9 mouse cellular contexts compared by ENCODE assay signal in genomic region chr14:25496989-25497388, GRCm38 (mm10). TPM values are rescaled to one million over a fixed set of nuclear protein-coding genes. Genes with fewer than 3 reads are reported as not detected.
A peak's percentile ranks its signal among the peaks of the same experiment; 100 is the strongest.
DNase-seq lines count a peak whose midpoint lies in the region; ATAC-seq lines count a peak whose summit lies in the region.
"Had no signal": no experiment of that assay in that cellular context is flagged by ENCODE, and none has a peak within 500 bp of the region (broad histone marks: within the 10 kb centered on the region; RNA-seq: fewer than 3 reads in every experiment).

No protein-coding gene starts in this region.

- no peak overlapping the region for H3K4me3 ChIP-seq in intestine, embryonic 15.5 days (replicated peaks)
- H3K4me3 ChIP-seq in intestine, embryonic 16.5 days (ENCODE audit: low read length), result no peak overlapping the region
- no peak overlapping the region for H3K4me3 ChIP-seq in embryonic facial prominence, embryonic 15.5 days (replicated peaks)
- no peak overlapping the region for H3K4me3 ChIP-seq in macrophage (ENCODE audit: inconsistent target)
- H3K4me3 ChIP-seq: liver, embryonic 15.5 days had no signal

- peaks cover 77% of the 10 kb centered on the region for H3K4me1 ChIP-seq in intestine, embryonic 15.5 days (replicated peaks)
- peaks cover 80% of the 10 kb centered on the region for H3K4me1 ChIP-seq in intestine, embryonic 16.5 days (ENCODE audit: control insufficient read depth, insufficient read depth, low read length)
- H3K4me1 ChIP-seq in embryonic facial prominence, embryonic 15.5 days, result peaks cover 79% of the 10 kb centered on the region

- H3K27ac ChIP-seq in intestine, embryonic 15.5 days, result 0 out of 2 replicates have a peak overlapping the region, but pooled peaks have one; percentile 22
- H3K27ac ChIP-seq in intestine, embryonic 16.5 days (ENCODE audit: low read length), result no peak overlapping the region
- H3K27ac ChIP-seq in embryonic facial prominence, embryonic 15.5 days (replicated peaks), result peak overlapping the region; percentile 58; the same call in 1 of the 2 replicates
- H3K27ac ChIP-seq in macrophage, result 0 out of 2 replicates have a peak overlapping the region, but pooled peaks have one; percentile 28
- H3K27ac ChIP-seq: liver, embryonic 15.5 days had no signal

- no peak for ATAC-seq in intestine, embryonic 15.5 days
- ATAC-seq in intestine, embryonic 16.5 days, result no peak
- no peak for ATAC-seq in embryonic facial prominence, embryonic 15.5 days (ENCODE audit: insufficient number of reproducible peaks, low FRiP score, low TSS enrichment, low read depth)

- no peak overlapping the region for H3K9ac ChIP-seq in intestine, embryonic 15.5 days
- no peak overlapping the region for H3K9ac ChIP-seq in intestine, embryonic 16.5 days (ENCODE audit: low read depth, low read length)
- H3K9ac ChIP-seq in embryonic facial prominence, embryonic 15.5 days, result no peak overlapping the region
- H3K9ac ChIP-seq: liver, embryonic 15.5 days had no signal

- WGBS in intestine, embryonic 15.5 days, result 60% methylated on average over 3 of the region's 3 CpGs
- WGBS in intestine, embryonic 16.5 days, result 69% methylated on average over 3 of the region's 3 CpGs
- WGBS in embryonic facial prominence, embryonic 15.5 days, result 64% methylated on average over 3 of the region's 3 CpGs
- 89% methylated on average over 3 of the region's 3 CpGs for WGBS in macrophage (ENCODE audit: missing documents)

- no peaks in the 10 kb centered on the region for H3K36me3 ChIP-seq in intestine, embryonic 15.5 days
- no peaks in the 10 kb centered on the region for H3K36me3 ChIP-seq in intestine, embryonic 16.5 days (ENCODE audit: control insufficient read depth, insufficient read depth, low read length)
- no peaks in the 10 kb centered on the region for H3K36me3 ChIP-seq in embryonic facial prominence, embryonic 15.5 days
- H3K36me3 ChIP-seq in macrophage (ENCODE audit: inconsistent target), result no peaks in the 10 kb centered on the region
- H3K36me3 ChIP-seq: liver, embryonic 15.5 days had no signal

- H3K27me3 ChIP-seq in intestine, embryonic 15.5 days (replicated peaks), result no peaks in the 10 kb centered on the region
- H3K27me3 ChIP-seq in intestine, embryonic 16.5 days (replicated peaks; ENCODE audit: control insufficient read depth, insufficient read depth, low read length), result no peaks in the 10 kb centered on the region
- H3K27me3 ChIP-seq in embryonic facial prominence, embryonic 15.5 days, result no peaks in the 10 kb centered on the region
- H3K27me3 ChIP-seq: liver, embryonic 15.5 days had no signal

- DNase-seq in cerebellum, adult 9-11 months, result peak; percentile 72
- no peak for DNase-seq in cerebellum, postnatal 4 days (ENCODE audit: low spot score in 2 of 2)
- DNase-seq in frontal cortex, postnatal 14 days (ENCODE audit: low spot score in 2 of 2), result no peak
- no peak for DNase-seq in left cerebral cortex, postnatal 14 days (ENCODE audit: low spot score in 2 of 2)

- H3K79me2 ChIP-seq in macrophage (ENCODE audit: inconsistent target), result peaks cover 100% of the 10 kb centered on the region

- no peaks in the 10 kb centered on the region for H3K9me3 ChIP-seq in intestine, embryonic 15.5 days
- H3K9me3 ChIP-seq in intestine, embryonic 16.5 days (ENCODE audit: control insufficient read depth, low read length), result no peaks in the 10 kb centered on the region
- H3K9me3 ChIP-seq in embryonic facial prominence, embryonic 15.5 days (replicated peaks), result no peaks in the 10 kb centered on the region
- H3K9me3 ChIP-seq: liver, embryonic 15.5 days had no signal

- no peak overlapping the region for H3K4me2 ChIP-seq in intestine, embryonic 15.5 days (replicated peaks)
- H3K4me2 ChIP-seq in intestine, embryonic 16.5 days (ENCODE audit: low read depth, low read length), result no peak overlapping the region
- H3K4me2 ChIP-seq in embryonic facial prominence, embryonic 15.5 days (replicated peaks), result no peak overlapping the region
- H3K4me2 ChIP-seq: liver, embryonic 15.5 days had no signal

- intact Hi-C loops in left cerebral cortex, postnatal 14 days (cut with DNase I), result loop anchor here (5.0 kb wide), 1 partner anchor 35 kb away; no protein-coding TSS in a partner anchor

RNA-seq across cellular contexts. Expression of gene Zmiz1, which starts 38.0 kb away (rescaled TPM):
- 26.3 and 28.0 TPM in 2 replicates for polyA plus RNA-seq in intestine, embryonic 15.5 days (2015; fragmentation: Nextera tagmentation; extraction: Ambion mirVana)
- 21.2 and 22.3 TPM in 2 replicates for polyA plus RNA-seq in intestine, embryonic 16.5 days (2015; fragmentation: Nextera tagmentation; extraction: Ambion mirVana)
- 38.7 and 40.1 TPM in 2 replicates for polyA plus RNA-seq in embryonic facial prominence, embryonic 15.5 days (2015; fragmentation: Nextera tagmentation; extraction: Ambion mirVana)
- 100 to 1,000 TPM; 201 to 426 (median 339) TPM for total RNA-seq in macrophage (2018; cell fraction: chromatin; rRNA removed)
- 100 to 1,000 TPM; 130 to 224 (median 189) TPM for total RNA-seq in macrophage (2018; cell fraction: cytosol; rRNA removed)
- 100 to 1,000 TPM; 176 to 364 (median 261) TPM for total RNA-seq in macrophage (2018; cell fraction: nucleus; rRNA removed)
- polyA plus RNA-seq in macrophage (2018), result 74.5 to 135 TPM (median 101 TPM) in 3 replicates
- 10 to 100 TPM; 86.2 to 98.9 TPM for total RNA-seq in left cerebral cortex, postnatal 14 days (2021)
